Mouse (Mus musculus) frontal cortex, postnatal 10 days (tissue): Measurements from ENCODE around the gene Rpl3.

Experiments used
- DNase-seq, 2 experiments: peaks; one replicate each; pipeline ENCODE4 v3.0.0; 2022; ENCODE audit warnings: low spot score in 2 of 2, mixed read lengths in 1 of 2

Rpl3 gene

DNA sequence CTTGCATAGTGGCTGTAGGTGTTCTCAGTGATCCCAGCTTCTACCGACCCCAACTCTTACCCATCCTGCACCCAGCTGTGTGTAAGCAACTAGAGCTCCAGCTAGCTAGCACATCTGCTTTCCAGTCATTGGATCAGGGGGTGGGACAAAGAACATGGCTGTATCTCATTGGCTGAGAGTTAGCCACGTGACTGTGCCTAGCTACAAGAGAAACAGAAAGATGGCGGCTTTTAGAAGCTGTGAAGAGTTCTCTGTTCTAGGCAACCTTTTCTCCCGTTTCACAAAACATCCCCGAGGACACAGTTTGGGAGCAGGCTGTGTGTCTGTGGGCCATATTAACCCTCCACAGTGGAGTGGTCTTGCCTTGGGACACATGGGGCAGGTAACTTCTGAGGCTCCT lies 23.6 kb upstream of the Rpl3 start:
- DNase-seq, result no peak

DNA sequence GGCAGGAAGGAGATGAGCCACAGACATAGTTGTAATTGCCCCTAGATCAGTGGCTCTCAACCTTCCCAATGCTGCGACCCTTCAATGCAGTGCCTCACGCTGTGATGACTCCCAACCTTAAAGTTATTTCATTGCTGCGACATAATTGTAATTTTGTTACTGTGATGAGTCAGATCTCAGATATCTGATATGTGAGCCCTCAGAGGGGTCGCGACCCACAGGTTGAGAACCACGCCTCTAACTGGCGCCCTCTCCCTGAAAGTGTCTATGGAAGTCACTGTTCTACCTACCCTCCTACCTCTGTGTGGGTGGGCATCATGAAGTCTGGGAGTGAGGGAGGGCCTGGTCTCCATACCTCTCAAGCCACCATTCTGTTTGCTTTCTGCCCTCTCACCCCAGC lies 22.7 kb upstream of the Rpl3 start:
- DNase-seq, result no peak

DNA sequence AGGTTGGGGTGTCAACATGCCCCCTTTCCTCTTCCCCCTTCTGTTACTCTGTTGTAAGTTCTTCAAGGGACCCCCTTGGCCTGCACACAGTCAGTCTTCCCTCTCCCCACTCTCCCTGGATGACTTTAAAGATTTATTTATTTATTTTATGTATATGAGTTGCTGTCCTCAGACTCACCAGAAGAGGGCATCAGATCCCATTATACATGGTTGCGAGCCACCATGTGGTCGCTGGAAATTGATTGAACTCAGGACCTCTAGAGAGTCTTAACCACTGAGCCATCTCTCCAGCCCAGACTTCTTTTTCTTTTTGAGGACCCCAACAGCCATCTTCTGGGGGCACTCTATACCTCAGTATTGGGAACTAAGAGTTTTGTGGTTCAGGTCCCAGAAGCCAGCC lies 20.8 kb upstream of the Rpl3 start:
- DNase-seq, result no peak

DNA sequence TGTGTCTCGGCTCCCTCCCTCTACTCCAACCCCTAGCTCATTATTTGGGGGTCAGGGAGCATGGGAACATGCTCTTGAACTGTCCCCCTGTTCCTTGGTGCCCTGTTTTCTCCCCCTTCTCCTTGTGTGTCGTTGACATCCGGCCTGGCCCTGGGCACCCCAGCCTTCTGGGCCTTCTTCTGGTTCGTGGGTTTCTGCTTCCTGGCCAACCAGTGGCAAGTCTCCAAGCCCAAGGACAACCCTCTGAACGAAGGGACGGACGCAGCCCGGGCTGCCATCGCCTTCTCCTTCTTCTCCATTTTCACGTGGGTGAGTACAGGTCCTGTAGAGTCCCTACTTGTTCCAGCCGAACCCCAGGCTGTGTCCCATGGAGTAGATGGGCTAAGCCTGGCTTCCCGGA lies 19.8 kb upstream of the Rpl3 start:
- peak in 1 of 2 experiments; percentile 7 for DNase-seq

DNA sequence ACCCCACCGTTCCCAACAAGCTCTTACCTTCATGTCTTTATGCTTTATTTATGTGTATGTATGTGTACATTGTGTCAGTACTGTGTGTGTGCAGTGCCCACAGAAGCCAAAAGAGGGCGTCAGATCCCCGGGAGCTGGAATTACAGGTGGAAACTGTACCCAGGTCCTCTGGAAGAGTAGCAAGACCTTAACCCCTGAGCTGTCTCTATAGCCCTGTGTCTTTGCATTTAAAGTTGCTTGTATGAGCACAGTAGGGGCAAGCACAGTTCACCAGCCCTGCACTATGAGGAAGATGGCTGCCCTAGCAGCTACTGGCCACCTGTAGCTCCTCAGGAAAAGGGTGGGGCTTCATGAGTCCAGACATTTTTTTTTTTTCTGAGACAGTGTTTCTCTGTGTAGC lies 15.9 kb upstream of the Rpl3 start:
- DNase-seq, result no peak

DNA sequence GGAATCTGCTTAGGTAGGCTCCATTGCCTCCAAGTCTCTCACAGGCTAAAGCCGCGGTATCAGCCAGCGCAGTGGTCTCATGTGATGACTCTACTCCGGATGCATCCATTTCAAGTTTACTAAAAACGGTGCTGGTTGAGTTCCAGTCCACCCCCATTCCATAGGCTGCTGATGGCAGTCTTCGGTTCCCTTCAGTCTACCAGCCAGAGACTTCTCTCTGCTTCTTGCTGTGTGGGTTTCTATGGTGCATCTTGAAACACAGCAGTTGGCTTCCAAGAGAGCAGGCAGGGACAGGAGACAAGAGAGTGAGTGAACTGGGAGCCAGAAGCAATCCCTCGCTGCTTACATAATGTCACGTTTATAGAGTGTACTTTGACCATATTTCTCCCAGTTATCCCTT lies 15.5 kb upstream of the Rpl3 start:
- no peak for DNase-seq

DNA sequence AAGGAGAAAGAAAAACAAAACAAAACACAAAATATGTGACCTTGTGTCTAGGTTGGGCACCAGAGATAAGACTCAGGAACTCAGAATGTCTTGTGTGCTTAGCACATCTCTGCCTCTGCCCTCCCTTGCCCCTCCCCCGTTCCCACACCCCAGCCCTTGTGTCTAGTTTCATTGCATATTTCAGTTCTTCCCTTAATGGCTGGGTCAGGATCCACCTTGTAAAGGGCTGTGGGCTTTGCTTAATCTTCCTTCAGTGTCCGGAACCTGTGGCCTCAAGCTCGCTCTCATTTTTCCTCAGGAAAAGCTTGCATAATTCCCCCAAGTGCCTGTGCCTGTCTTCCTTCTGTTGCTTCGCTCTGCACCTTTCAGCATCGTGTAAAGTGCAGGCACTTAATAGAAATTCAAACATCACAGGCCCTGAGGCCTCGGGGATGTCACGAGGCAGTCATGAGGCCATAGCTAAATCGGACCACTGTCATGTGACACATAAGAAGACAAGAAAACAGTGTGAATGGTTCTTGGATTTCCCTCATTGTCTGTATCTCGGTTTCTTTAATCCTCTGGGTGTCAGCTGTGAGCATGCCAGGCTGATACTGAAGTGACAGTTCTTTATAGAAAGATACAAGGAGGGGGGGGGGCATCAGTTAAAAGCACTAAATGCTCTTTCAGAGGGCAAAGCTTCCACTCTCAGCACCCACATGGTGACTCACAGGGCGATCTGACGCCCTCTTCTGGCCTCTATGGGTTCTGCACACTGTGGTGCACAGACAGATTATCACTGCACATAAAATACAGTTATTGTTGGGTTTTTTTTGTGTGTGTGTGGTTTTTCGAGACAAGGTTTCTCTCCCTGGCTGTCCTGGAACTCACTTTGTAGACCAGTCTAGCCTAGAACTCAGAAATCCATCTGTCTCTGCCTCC lies 14.1 kb upstream of the Rpl3 start:
- no peak for DNase-seq

DNA sequence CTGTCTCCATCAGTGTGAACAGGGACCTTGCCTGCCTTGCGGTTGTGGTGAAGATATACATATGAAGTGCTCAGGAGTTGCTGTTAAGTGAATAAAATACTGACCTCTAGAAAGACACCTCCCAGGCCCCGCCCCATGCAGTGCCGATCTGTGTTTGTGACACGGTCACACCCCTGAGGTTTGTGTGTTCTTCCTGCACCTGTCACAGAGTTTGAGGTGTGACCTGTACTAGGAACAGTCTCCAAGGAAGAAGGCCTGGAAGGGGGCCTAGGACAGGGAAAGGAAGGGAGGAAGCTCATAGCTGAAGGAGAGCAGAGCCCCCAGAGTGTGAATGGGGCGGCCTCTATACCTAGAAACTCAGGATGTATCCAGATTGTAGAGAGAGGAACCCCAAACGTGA lies 10.8 kb upstream of the Rpl3 start:
- DNase-seq, result no peak

DNA sequence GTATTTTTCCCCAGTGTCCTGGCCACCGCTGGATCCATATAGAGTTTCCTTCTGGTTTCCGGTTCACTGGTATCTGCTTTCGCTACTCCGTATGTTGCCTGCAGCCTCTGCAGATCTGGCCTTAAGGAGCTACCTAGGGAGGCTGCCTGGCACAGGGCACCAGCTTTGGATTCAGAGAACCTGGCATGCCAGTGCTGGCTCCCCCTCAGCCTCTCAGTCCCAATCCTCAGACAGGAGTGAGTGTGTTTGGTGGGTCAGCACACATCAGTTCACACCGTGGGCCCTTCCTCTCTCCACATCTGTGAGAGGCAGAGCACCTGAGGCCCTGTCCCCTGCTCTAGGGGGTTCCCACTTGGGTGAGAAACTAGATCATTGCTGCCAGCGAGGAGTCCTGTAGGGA lies 9.8 kb upstream of the Rpl3 start:
- DNase-seq, result no peak

DNA sequence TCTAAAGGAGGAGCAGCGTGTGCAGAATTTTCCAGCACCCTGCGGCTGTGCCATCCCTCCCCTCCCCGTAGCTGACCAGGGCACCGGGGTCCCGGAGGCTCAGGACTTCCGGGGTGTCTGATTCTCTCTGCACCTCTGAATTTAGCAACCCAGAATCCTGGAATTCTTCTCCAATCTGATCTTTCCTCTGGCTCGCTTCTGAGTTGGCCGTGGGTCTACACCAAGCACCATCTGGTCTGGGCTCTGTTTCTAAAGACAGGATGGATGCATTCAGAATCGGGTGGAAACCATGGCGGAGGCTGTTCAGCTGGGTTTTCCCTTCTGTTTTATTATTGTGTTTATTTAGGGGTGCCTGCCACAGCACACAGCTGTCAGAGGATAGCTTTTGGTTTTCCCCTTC lies 9.2 kb upstream of the Rpl3 start:
- no peak for DNase-seq

DNA sequence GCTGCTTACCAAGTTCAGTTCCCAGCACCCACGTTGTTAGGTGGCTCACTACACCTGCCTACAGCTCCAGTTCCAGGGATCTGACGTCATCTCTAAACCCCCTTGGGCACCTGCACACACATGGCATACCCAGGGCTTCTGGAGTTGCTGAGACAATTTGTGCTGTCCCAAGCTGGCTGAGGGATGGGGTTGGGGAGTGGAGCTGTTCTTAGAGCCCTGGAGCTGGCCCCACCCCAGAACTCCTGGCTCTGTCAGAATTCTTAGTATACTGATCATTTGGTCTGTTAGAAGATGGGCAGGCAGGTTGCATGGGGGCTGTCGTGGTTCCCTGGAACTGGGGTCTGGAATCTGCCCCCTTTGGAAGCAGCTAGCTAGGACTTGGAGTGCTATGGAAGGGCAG lies 8.5 kb upstream of the Rpl3 start:
- no peak for DNase-seq

DNA sequence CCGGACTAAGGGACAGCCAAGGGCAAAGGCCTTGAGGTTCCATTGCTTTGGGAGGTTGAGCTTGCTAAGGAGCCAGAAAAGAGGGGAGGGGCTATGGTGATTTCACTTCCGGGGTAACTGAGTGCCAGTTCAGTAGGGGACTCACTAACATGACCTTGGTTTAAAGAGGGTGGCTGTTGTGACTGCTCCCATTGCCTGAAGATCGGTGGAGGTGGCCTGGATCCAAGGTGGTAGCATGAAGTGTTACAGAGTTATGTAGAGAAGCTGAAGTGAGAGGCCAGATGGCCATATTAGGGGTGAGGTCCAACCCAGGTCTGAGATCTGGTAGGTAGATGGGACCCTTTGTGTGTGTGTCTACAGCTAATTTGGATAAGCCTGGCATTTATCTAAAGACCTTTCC lies 7.8 kb upstream of the Rpl3 start:
- DNase-seq, result no peak

DNA sequence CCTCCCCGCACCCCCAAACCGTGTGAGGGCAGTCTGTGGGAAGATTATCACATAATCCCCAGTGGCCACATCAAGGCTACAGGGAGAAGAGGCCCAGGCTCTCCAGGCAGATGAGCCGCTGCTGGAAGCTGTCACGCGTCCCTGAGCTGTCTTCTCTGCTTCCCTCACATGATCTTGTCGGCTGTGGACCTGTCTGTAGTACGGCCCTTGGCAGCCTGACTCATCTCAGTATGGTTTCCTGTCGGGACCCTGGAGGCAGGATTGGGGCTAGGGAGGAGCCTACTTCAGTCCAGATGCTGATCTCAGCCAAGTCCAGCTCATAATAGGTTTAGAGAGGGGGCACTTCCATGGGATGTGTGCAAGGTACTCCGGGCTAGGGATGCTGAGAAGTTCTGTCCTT lies 7.1 kb upstream of the Rpl3 start:
- no peak for DNase-seq

DNA sequence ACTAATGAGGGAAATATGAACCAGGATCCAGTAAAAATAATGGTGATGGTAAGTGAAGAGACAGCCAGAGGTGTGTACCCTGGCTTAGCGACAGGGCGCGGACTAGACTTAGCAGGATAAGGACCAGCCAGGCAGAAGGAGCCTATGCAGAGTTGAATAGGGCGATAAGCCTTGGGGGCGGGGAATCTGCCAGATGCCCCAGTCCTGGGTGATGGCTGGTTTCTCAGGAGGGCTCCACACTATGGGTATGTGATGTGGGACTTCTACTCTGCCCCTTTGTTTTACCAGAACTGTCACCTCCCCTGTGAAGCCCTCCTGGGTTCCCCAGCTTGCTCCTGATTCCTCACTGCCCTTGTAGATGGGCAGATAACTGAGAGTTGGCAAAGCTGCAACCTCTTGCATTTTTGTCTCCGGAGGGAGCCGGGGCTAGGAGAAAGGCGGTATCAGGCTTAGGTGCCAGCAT lies 6.4 kb upstream of the Rpl3 start:
- no peak for DNase-seq

DNA sequence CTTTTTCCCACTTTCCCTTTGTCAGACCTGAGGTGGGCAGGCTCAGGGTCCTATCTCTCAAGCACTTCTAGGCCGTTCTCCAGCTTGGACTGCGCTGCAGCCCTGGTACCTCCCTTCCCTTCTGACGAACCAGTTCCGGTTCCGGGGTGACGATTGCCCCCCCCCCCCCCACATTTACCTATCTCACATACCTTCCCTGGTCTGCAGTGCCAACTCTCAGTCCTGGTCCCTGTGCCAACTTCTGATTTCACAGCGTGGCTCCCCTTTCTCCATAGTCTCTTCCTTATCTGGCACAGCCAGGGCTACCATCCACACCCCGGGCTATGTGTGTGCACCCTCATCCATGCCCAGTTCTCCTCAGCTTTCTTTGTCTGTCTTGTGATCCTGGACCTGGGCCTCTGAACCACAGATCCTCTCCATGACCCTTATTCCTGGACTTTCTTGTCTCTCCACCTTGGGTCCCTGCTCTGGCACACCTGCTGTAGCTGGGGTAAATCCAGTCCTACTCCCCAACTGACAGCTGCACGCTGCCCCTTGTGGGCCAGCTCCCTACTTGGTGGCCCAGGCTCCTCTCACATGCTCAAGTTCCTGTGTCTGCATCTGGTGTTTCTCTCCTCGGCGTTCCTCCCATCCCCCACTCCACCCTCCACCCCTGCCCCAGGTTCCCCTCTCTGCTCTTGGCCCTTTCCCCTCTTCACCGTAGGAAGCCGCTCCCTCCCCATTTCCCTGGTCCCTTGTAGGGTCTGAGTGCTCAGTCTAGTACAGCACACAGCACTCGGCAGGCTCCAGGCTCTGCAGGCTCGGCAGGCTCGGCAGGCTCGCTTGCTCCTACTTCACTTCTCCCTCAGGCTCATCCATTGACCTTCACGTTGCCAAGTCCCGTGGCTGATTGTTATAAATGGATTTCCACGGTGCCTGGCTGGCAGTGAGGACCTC lies 5.5 kb upstream of the Rpl3 start:
- DNase-seq, result no peak

DNA sequence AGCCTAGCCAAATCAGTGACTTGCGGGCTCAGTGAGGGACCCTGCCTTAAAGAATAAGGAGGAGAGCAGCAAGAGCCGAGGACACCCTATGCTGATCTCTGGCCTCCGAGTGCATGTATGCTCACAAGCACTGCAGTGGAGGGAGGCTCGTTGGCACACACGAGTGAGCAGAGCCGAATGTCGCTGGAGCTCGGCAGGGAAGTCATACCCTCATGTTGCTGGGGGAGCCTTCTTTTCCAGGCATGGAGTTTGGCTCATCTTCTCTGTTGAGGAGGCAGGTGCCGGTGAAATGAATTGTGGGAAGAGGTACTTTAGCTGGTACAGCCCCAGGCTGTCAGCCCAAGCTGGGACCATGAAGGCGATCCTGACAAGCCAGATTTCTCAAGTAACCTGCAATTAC lies 4.7 kb upstream of the Rpl3 start:
- DNase-seq, result no peak

DNA sequence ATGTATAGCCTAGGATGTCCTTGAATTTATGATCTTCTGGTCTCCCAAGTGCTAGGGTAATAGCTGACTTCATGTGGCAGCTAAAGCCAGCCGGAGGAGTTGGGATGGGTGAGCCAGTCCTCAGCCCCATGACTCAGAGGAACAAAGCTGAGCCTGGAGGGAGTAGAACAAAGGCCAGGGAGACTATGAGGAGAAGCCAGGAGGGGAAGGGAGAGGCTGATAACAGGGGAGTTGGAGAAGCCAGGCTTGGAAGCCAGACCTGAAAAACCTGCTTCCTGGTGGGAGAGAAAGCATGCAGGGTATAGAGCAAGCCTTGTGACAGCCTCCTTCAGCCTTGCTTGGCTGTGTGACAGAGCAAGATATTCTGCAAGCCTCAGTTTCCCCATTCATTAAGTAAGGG lies 3.9 kb upstream of the Rpl3 start:
- DNase-seq, result no peak

DNA sequence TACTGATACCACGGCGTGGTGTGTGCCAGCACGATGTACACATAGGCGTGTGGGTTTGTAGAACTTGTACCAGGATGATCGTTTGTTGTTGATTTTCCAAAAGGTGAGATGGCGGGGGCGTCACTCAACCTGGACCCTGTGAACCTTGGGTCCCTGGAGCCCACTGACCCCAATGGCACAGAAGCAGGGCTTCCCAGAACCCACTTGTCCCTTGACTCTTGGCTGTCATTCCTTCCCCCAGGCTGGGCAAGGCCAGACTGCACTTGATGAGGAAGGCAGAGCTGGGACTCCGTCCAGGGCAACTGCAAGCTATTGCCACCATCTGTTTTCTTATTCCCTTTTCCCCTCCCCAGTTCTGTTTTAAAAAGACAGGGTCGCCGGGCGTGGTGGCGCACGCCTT lies 2.5 kb upstream of the Rpl3 start:
- DNase-seq, result no peak

DNA sequence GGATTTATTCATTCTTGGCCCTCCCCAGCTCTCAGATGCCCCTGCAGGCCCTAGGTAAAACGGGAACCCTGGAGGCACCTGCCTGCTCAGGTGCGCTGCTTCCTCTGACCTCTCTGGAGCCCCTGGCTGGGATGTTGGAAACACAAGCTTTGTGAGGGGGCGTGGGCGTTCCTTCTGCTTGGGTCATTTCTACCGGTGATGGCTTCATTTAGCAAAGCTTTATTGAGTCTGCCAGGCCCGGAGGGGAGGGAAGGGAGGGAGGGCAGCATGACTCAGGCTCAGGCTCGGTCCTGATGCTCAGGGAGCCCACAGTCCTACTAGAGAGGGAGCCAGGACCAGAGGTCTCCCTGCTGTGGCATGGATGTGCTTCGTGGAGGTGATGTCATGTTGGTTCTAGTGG lies 931 bp upstream of the Rpl3 start:
- DNase-seq, result no peak

DNA sequence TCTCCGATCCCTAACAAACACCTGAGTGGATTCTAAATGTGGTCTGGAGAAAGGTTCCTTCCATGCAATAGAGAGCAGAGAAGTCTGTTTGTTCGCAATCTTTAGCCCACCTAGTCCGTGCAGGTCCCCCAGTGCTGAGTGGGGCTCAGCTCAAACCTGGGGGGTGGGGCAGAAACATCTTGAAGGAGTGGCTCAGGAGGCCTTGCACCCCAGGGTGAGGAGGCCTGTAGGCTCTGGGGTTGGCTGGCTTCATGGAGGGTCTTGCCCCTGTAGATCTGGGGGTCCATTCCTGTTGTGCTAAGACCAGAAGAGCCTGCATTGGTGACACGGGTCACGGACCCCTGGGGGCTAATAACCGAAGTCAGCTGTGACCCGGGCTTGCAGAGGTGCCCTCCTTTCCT lies 373 bp upstream of the Rpl3 start:
- DNase-seq, result no peak

DNA sequence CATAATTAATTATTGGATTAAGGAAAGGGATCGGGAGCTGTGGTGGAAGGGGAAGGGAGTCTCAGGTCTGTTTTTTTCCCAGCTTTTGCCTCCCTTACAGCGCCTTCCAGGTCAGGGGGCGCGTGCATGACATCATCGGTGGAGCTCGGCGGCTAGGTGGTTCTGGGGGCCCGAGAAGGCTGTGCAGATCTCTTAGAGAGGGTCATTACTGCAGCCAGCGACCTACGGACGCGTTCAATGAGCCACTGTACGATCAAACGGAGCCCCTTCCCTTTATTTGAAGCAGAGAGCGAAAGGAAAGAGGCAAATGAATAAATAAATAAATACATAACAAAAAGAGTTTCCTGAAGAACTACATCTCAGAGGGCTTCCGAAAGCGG lies 937 bp downstream of the Rpl3 start:
- DNase-seq, result no peak

DNA sequence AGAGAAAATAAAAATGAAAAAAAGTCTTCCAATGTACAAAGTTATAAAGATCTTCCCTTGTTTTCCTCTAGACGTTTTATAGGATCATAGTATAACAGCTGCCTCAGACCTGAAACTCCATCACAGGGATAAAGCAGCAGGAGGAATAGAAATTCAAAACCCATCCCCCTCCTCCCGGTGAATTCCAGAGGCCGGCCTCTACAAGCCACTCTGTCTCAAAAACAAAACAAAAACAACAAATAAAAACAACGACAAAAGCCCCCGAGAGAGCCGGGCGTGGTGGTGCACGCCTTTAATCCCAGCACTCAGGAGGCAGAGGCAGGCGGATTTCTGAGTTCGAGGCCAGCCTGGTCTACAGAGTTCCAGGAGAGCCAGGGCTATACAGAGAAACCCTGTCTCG lies 1.5 kb downstream of the Rpl3 start:
- DNase-seq, result no peak

DNA sequence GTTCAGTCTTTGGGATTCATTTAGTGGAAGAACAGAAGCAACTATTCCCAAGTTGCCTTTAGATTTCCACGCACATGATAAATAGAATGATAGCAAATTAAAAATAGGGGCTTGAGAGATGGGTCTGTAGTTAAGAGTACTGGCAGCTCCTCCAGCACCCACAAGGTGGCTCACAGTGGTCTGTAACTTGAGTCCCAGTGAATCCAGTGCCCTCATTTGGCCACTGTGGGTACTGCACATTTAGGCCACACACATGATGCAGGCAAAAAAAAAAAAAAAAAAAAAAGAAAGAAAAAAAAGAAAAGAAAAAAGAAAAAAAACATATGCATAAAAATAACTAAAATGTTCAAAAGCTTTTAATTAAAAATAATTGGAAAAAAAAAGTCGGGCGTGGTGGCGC lies 3.0 kb downstream of the Rpl3 start:
- DNase-seq, result peak; percentile 85 to 90
